Mouse (Mus musculus) limb, embryonic 13.5 days (tissue): ENCODE results near the gene Pank4. TPM values are rescaled to one million over a fixed set of nuclear protein-coding genes. Genes with fewer than 3 reads are reported as not detected.
A peak's percentile ranks its signal among the peaks of the same experiment; 100 is the strongest.

Experiments
- ATAC-seq: fragments of 200-750 bp; cut with Nextera tagmentation; 2 replicates; pipeline ENCODE4 v1.8.0; 2017; ENCODE audit warnings: low read depth, moderate number of reproducible peaks, moderate TSS enrichment; ENCODE audit not compliant: low FRiP score
- H3K27ac ChIP-seq: fragments of 300-500 bp; sonication (generic); 2 replicates; pipeline ENCODE4 v1.5.1; 2015; ENCODE audit warnings: inconsistent platforms, mild to moderate bottlenecking, moderate library complexity
- H3K27me3 ChIP-seq: fragments of 300-500 bp; sonication (generic); 2 replicates; pipeline ENCODE4 v1.6.1; 2015; ENCODE audit warnings: mild to moderate bottlenecking, inconsistent platforms
- H3K36me3 ChIP-seq: fragments of 300-500 bp; sonication (generic); 2 replicates; pipeline ENCODE4 v1.6.1; 2015; ENCODE audit warnings: inconsistent platforms, mild to moderate bottlenecking, moderate library complexity
- H3K4me1 ChIP-seq: fragments of 300-500 bp; sonication (generic); 2 replicates; pipeline ENCODE4 v1.6.1; 2015; ENCODE audit warnings: inconsistent platforms
- H3K4me2 ChIP-seq: fragments of 300-500 bp; sonication (generic); replicated peaks from 2 replicates; pipeline ENCODE4 v1.6.1; 2015; ENCODE audit warnings: inconsistent platforms, mild to moderate bottlenecking, moderate library complexity
- H3K4me3 ChIP-seq: fragments of 300-500 bp; sonication (generic); 2 replicates; pipeline ENCODE4 v1.5.1; 2015; ENCODE audit warnings: moderate library complexity, mild to moderate bottlenecking, inconsistent platforms
- H3K9ac ChIP-seq: fragments of 300-500 bp; sonication (generic); 2 replicates; pipeline ENCODE4 v1.6.1; 2015; ENCODE audit warnings: mild to moderate bottlenecking, inconsistent platforms
- H3K9me3 ChIP-seq: fragments of 300-500 bp; sonication (generic); 2 replicates; pipeline ENCODE4 v1.6.1; 2016; ENCODE audit warnings: inconsistent platforms
- WGBS: fragments of 180-500 bp; shearing (Covaris S2); methylation state at CpG from one replicate; pipeline ENCODE4 v1.1.7; 2015; 5-methylcytosine and 5-hydroxymethylcytosine counted together
- polyA plus RNA-seq: library from polyadenylated mRNA; unstranded; fragments of >200 nt; fragmentation: Nextera tagmentation; extraction: Ambion mirVana; gene quantifications from 2 replicates; pipeline ENCODE4 v1.2.1, GENCODE M21; 2015

Pank4 gene
- polyA plus RNA-seq, 1 experiment from 2014 or later = 48.2 TPM

DNA sequence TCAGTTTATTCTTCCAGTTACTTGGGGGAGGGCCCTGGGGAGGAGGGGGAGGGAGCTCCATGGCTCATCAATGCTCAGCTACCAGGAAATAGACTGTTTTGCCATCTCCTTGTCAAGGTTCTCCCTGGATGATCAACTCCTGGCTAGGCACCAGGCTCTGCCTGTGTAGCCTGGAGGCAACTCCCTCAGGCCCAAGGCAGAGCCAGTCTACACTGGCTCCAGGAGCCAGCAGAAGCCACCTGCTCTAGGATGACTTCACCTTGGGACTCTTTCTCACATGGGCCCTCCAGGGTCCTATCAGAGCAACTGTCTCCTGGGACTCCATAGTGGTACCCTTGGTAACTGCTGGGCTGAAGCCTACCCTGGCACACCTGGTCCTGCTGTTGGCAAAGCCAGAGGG lies 44.2 kb downstream of the Pank4 start:
- Histone ChIP-seq H3K4me3 (no peak overlapping the region), H3K27ac (no peak overlapping the region), H3K4me2 (no peak overlapping the region), H3K27me3 (no peaks in the 10 kb centered on the region), H3K9ac (no peak overlapping the region), H3K9me3 (no peaks in the 10 kb centered on the region), H3K4me1 (no peaks in the 10 kb centered on the region), H3K36me3 (no peaks in the 10 kb centered on the region)
- no peak for ATAC-seq

DNA sequence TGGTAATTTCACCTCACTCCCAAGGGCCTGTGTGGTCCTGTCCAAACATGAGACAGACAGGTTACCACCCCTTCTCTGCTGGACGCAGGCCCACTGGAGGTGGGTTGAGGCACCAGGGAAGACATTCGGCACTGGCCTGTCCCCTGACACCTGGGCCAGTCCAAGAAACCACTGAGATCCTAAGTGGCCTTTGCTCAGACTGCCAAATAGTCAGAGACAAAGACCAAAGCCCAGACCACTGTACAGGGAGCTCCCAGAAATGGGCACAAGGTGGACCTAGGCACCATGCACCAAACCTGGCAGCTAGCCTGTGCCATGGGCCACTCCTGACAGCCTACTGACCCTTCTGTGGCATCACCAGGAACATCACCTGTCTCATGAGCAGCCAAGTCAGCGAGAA lies 45.3 kb downstream of the Pank4 start:
- no peaks in the 10 kb centered on the region for H3K27me3 ChIP-seq
- ATAC-seq = no peak
- no peaks in the 10 kb centered on the region for H3K4me1 ChIP-seq
- WGBS = 81% methylated on average over 3 of the region's 3 CpGs
- no peak overlapping the region for H3K9ac ChIP-seq
- H3K9me3 ChIP-seq = no peaks in the 10 kb centered on the region
- H3K4me2 ChIP-seq = no peak overlapping the region
- H3K27ac ChIP-seq = no peak overlapping the region
- H3K36me3 ChIP-seq = no peaks in the 10 kb centered on the region
- H3K4me3 ChIP-seq = no peak overlapping the region

DNA sequence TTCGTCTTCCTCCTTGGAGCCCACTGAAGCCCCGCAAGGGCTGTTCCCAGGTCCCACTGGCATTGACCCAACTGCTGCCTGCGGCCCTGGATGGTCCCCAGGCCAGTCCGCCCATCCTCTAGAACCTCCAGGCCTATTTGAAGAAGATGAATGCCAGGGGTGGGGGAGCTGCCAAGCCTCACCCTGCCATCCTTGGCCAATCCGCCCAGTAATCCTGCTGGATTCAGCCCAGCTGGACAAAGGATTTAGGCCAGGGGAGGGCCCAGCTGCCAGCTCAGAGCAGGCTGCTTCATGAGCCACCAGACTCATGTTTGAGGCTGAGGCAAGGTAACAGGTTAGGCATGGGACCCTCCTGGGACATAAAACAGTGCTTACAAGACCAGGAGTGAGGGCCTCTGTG lies 46.9 kb downstream of the Pank4 start:
- Histone ChIP-seq H3K4me3 (no peak overlapping the region), H3K36me3 (no peaks in the 10 kb centered on the region), H3K9me3 (no peaks in the 10 kb centered on the region), H3K27ac (no peak overlapping the region), H3K4me1 (no peaks in the 10 kb centered on the region), H3K4me2 (no peak overlapping the region), H3K9ac (no peak overlapping the region), H3K27me3 (no peaks in the 10 kb centered on the region)
- no peak for ATAC-seq
- 88% methylated on average over 5 of the region's 5 CpGs for WGBS

DNA sequence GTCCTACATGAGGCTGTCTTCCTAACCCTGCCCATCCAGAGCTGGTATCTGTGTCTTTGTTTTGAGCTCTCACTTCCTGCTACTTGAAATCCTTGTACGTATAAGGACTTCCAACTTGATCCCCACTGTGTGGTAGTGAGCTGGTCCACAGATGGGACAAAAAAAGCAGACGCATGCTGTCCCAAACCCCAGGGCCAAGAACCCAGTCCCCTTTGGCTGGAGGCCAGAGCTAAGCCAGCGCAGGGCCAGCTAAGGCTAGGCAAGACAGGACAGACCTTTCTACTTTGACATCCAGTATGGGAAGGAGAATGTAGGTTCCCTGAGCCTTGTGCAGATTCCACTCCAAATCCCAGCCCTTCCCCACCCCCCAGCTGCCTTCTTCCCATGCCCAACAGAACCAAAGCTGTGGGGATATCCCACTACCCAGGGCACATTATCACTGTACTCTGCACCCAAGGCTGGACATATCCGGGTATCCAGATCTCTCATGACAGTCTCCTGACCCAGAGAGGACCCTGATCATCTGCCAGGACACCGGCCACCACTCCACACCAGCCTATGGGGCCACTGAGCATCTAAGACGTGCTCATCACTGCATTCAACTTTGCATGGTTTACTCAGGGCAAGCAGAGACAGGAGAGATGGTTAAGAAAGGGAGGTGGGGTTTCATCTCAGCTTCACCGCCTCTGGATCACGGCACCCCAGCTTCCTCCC lies 47.5 kb downstream of the Pank4 start:
- H3K36me3 ChIP-seq = no peaks in the 10 kb centered on the region
- H3K27ac ChIP-seq = no peak overlapping the region
- no peaks in the 10 kb centered on the region for H3K4me1 ChIP-seq
- no peak for ATAC-seq
- no peaks in the 10 kb centered on the region for H3K27me3 ChIP-seq
- no peak overlapping the region for H3K4me2 ChIP-seq
- no peak overlapping the region for H3K9ac ChIP-seq
- WGBS = 75% methylated on average over 8 of the region's 8 CpGs
- H3K4me3 ChIP-seq = no peak overlapping the region
- H3K9me3 ChIP-seq = no peaks in the 10 kb centered on the region

DNA sequence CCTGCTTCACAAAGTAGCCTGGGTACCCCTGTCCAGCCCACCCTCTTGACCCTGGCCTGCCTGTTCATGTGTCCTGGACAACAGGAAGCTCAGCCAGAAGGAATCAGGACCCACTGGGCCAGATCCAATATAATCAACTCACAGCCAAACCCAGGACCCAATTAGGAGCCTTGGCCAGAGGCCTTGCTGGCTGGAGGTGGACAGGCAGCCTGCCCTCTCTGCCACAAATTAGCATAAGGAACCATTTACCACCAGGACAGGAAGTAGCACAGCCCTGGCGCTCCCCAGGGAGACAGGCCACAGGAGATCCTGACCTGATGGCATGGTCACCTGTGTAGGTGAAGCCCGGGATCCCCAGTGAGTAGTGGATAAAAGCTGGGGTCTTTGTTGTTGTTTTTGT lies 48.2 kb downstream of the Pank4 start:
- WGBS = 36% methylated on average over 2 of the region's 2 CpGs
- H3K4me3 ChIP-seq = no peak overlapping the region
- no peak overlapping the region for H3K9ac ChIP-seq
- H3K4me2 ChIP-seq = no peak overlapping the region
- no peak overlapping the region for H3K27ac ChIP-seq
- H3K36me3 ChIP-seq = no peaks in the 10 kb centered on the region
- no peaks in the 10 kb centered on the region for H3K27me3 ChIP-seq
- no peak for ATAC-seq
- H3K9me3 ChIP-seq = no peaks in the 10 kb centered on the region
- H3K4me1 ChIP-seq = no peaks in the 10 kb centered on the region

DNA sequence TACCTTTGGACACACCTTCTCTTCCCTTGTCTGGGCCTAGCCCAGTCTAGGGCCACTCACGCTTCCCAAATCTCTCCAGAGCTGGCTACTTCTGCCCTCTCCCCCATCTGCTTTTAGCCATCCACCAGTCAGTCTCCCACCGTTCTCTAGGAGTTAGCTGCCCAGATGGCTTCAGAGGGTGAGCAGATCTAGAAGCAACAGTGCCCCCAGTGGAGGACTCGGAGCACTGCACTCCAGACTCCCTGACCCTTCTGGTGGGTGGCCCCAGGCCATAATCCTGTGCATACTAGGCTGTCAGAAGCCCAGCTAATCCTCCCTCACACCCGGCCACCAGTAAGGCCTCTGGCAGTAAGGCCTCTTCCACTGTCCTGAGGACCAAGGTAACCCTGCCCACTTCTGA lies 48.9 kb downstream of the Pank4 start:
- ATAC-seq = no peak
- no peaks in the 10 kb centered on the region for H3K9me3 ChIP-seq
- H3K9ac ChIP-seq = peak overlapping the region; percentile 39; the same call in 1 of the 2 replicates
- no peaks in the 10 kb centered on the region for H3K27me3 ChIP-seq
- H3K36me3 ChIP-seq = no peaks in the 10 kb centered on the region
- H3K4me3 ChIP-seq = no peak overlapping the region
- H3K4me2 ChIP-seq = no peak overlapping the region
- H3K27ac ChIP-seq = no peak overlapping the region
- WGBS = 4% methylated on average over 4 of the region's 4 CpGs
- 0 out of 2 replicates have a peak, but pooled peaks cover 2% of the 10 kb centered on the region for H3K4me1 ChIP-seq

DNA sequence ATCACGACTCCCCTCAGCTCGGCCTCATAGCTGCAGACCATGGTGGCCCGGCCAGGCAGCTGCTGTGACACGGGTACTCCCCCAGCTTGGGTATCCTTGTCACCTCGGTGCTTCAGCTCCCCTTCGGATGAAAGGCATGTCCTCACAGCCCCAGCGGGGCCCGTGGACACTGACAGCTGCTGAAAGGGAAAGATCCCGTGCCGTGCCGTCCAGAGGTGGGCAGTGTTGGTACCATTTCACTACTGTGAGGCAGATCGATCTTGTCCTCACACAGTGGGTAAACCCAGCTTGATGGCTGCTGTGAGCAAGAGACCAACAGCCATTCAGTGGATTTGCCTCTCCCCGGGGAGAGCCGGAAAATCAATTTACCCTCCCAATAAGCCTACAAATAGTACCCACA lies 50.3 kb downstream of the Pank4 start:
- WGBS = 66% methylated on average over 14 of the region's 14 CpGs
- ATAC-seq = no peak

DNA sequence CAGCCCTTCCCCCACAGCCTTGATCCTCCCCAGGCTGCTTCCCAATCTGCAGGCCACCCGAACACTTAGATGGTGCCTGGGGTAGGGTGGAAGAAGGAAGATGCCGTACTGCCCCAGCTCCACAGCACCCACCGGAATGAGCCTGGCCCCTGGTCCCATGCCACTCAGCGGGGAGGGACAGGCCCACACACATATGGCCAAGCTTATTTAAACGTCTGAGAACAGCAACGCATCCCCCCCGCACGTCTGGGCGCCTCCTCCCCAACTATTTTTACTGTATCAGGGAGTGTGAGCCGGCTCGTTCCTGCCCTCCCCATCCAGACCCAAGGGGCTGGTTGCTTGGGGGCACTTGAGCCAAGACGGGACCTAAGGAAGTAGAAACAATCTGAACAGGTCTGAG lies 50.9 kb downstream of the Pank4 start:
- H3K27ac ChIP-seq = no peak overlapping the region
- H3K36me3 ChIP-seq = no peaks in the 10 kb centered on the region
- H3K4me3 ChIP-seq = no peak overlapping the region
- H3K4me2 ChIP-seq = no peak overlapping the region
- WGBS = 64% methylated on average over 12 of the region's 12 CpGs
- H3K27me3 ChIP-seq = 0 out of 2 replicates have a peak, but pooled peaks cover 7% of the 10 kb centered on the region
- H3K9me3 ChIP-seq = no peaks in the 10 kb centered on the region
- H3K9ac ChIP-seq = no peak overlapping the region
- no peak for ATAC-seq
- H3K4me1 ChIP-seq = peaks cover 13% of the 10 kb centered on the region

More for the DNA sequence above, 50.3 kb downstream of the Pank4 start:
- H3K4me3 ChIP-seq = no peak overlapping the region
- H3K4me1 ChIP-seq = peaks cover 8% of the 10 kb centered on the region
- H3K36me3 ChIP-seq = no peaks in the 10 kb centered on the region
- H3K27ac ChIP-seq = no peak overlapping the region
- H3K9ac ChIP-seq = no peak overlapping the region
- no peak overlapping the region for H3K4me2 ChIP-seq
- H3K27me3 ChIP-seq = 0 out of 2 replicates have a peak, but pooled peaks cover 6% of the 10 kb centered on the region
- no peaks in the 10 kb centered on the region for H3K9me3 ChIP-seq

DNA sequence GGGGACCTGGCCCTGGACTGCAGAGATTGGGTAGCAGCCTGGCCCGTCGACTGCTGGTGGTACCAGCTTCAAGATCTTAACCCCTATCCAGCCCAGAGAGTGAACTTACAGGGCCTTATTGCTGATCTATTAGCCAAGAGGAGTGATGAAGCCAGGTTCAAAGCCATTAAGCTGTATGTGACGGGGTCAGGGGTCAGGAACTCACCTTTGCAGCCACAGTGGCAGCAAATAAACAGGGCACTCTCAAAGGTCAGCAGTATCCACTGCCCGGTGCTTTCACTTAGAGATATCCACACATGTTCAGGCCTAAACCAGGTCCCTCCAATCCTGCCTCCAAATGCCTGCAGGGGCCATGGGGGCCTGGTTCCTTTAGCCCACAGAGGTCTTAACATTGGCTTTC lies 51.6 kb downstream of the Pank4 start:
- Histone ChIP-seq H3K4me3 (no peak overlapping the region), H3K9ac (no peak overlapping the region), H3K27ac (no peak overlapping the region), H3K9me3 (no peaks in the 10 kb centered on the region), H3K4me1 (peaks cover 21% of the 10 kb centered on the region), H3K36me3 (no peaks in the 10 kb centered on the region), H3K4me2 (no peak overlapping the region), H3K27me3 (0 out of 2 replicates have a peak, but pooled peaks cover 7% of the 10 kb centered on the region)
- ATAC-seq = no peak
- whole genome bisulfite sequencing = 53% methylated on average over 4 of the region's 4 CpGs

DNA sequence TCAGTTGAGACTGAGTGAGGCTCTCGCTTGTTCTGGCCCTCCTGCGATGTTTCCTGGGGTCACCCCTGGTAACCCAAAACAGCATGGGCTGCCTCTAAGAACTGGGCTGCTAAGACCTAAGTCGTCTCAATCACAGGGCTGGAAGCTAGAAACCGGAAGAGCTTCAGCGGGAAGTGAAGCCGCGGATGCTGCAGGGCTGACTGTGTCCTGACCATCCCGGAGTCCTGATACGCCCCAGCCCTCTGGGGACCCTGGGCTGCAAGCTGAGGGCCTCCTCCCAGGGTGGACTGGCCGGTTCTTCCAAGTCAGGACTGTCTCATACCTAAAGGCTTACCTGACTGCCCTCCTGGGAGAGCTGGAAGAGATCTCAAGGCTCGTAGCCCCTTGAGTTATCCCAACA lies 52.9 kb downstream of the Pank4 start:
- Histone ChIP-seq H3K36me3 (no peaks in the 10 kb centered on the region), H3K9ac (no peak overlapping the region), H3K9me3 (no peaks in the 10 kb centered on the region), H3K27ac (no peak overlapping the region), H3K4me2 (no peak overlapping the region), H3K27me3 (0 out of 2 replicates have a peak, but pooled peaks cover 7% of the 10 kb centered on the region), H3K4me3 (no peak overlapping the region), H3K4me1 (peaks cover 21% of the 10 kb centered on the region)
- WGBS = 63% methylated on average over 11 of the region's 11 CpGs
- no peak for ATAC-seq

DNA sequence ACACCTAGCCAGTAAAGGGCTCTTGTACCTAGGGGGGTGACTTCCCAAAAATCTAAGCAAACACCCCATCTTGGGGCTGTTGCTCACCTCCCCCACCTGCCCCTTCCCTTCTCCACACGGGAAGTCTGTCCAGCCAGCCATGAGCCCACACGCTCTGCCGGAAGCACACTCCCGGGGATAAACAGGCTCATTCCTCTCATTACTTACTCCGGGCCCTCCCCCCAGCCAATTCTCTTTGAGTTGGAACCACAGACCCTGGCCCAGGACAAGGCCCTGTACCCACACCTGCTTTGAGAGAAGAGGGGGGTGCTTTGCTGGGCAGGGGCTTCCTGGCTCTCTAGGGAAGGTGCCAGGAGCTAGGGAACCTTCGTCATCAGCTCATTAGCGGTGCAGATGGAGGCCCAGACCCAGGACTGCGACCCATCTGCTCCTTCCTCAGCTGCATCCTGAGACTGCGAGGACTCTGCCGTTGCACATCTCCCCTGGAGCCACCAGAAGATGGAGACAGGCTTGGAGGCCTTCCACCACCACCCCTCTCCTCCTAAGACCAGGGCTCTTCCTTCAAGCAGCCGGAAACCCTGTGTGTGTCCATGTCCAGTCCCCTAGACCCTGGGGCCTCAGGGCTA lies 53.4 kb downstream of the Pank4 start:
- Histone ChIP-seq H3K4me1 (peaks cover 21% of the 10 kb centered on the region), H3K27ac (no peak overlapping the region), H3K9ac (no peak overlapping the region), H3K36me3 (no peaks in the 10 kb centered on the region), H3K27me3 (0 out of 2 replicates have a peak, but pooled peaks cover 7% of the 10 kb centered on the region), H3K4me2 (no peak overlapping the region), H3K9me3 (no peaks in the 10 kb centered on the region), H3K4me3 (no peak overlapping the region)
- ATAC-seq = no peak
- 59% methylated on average over 11 of the region's 11 CpGs for WGBS

DNA sequence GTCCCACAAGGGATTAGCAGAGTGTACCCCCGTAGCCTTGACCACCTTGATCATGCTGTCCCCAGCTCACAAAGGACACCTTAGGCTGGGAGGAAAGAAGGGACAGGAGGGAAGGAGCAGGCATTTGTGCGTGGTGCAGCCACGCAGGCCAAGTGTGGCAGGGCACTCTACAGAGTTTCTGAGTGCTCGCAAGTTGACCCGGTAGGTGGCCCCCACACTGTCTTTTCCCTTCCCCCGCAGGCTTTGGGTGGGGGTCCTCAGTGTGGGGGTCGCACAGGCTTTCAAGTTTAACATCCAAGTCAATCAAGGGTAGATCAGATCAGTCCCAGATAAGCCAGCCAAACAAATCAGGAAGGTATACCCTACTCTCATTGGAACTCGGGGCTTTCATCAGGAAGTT lies 54.1 kb downstream of the Pank4 start:
- H3K27me3 ChIP-seq = 0 out of 2 replicates have a peak, but pooled peaks cover 7% of the 10 kb centered on the region
- H3K9ac ChIP-seq = no peak overlapping the region
- no peaks in the 10 kb centered on the region for H3K36me3 ChIP-seq
- no peak for ATAC-seq
- no peaks in the 10 kb centered on the region for H3K9me3 ChIP-seq
- no peak overlapping the region for H3K4me3 ChIP-seq
- peaks cover 21% of the 10 kb centered on the region for H3K4me1 ChIP-seq
- H3K27ac ChIP-seq = no peak overlapping the region
- 70% methylated on average over 8 of the region's 8 CpGs for WGBS
- no peak overlapping the region for H3K4me2 ChIP-seq
